ENCODE assay signal across 8 mouse cellular contexts in genomic region chr12:76752652-76753318, GRCm38 (mm10). TPM values are rescaled to one million over a fixed set of nuclear protein-coding genes. Genes with fewer than 3 reads are reported as not detected.
DNase-seq lines count a peak whose midpoint lies in the region; ATAC-seq and TF ChIP-seq lines count a peak whose summit lies in the region.

No protein-coding gene starts in this region.

- no peak for TF ChIP-seq POLR2A in brain, embryonic 14.5 days (IDR thresholded peaks at IDR 0.05; ENCODE audit: borderline replicate concordance, extremely low read depth, insufficient read depth, insufficient read length, poor library complexity, severe bottlenecking)

- H3K27me3 ChIP-seq in hindbrain, embryonic 10.5 days (ENCODE audit: insufficient read depth, poor library complexity, severe bottlenecking) = no peaks in the 10 kb centered on the region
- no peaks in the 10 kb centered on the region for H3K27me3 ChIP-seq in hindbrain, embryonic 12.5 days
- no peaks in the 10 kb centered on the region for H3K27me3 ChIP-seq in forebrain, embryonic 12.5 days
- no peaks in the 10 kb centered on the region for H3K27me3 ChIP-seq in neural tube, embryonic 12.5 days (replicated peaks)

- peak; percentile 55; the same call in 1 of the 2 replicates for TF ChIP-seq CTCF in brain, embryonic 14.5 days (IDR thresholded peaks at IDR 0.05; ENCODE audit: borderline replicate concordance, extremely low read depth, insufficient read depth, insufficient read length)

- peak; percentile 47 for DNase-seq in hindbrain, embryonic 10.5 days (ENCODE audit: low spot score)
- DNase-seq in brain, embryonic 14.5 days (ENCODE audit: low read depth) = peak; percentile 80
- peak; percentile 65 for DNase-seq in layer of hippocampus, adult 9-11 months
- no peak for DNase-seq in urinary bladder, postnatal 25 days (ENCODE audit: low spot score)

- no peak overlapping the region for H3K4me3 ChIP-seq in hindbrain, embryonic 10.5 days
- H3K4me3 ChIP-seq in hindbrain, embryonic 12.5 days = no peak overlapping the region
- no peak overlapping the region for H3K4me3 ChIP-seq in forebrain, embryonic 12.5 days (replicated peaks)
- no peak overlapping the region for H3K4me3 ChIP-seq in neural tube, embryonic 12.5 days

- no peak overlapping the region for H3K9ac ChIP-seq in hindbrain, embryonic 12.5 days
- H3K9ac ChIP-seq in forebrain, embryonic 12.5 days = no peak overlapping the region
- H3K9ac ChIP-seq in neural tube, embryonic 12.5 days = no peak overlapping the region

- 48% methylated on average over 14 of the region's 14 CpGs for WGBS in hindbrain, embryonic 10.5 days
- WGBS in hindbrain, embryonic 12.5 days = 46% methylated on average over 14 of the region's 14 CpGs
- WGBS in forebrain, embryonic 12.5 days = 42% methylated on average over 14 of the region's 14 CpGs
- 51% methylated on average over 13 of the region's 14 CpGs for whole genome bisulfite sequencing in neural tube, embryonic 12.5 days

- no peaks in the 10 kb centered on the region for H3K4me1 ChIP-seq in hindbrain, embryonic 10.5 days (replicated peaks)
- no peaks in the 10 kb centered on the region for H3K4me1 ChIP-seq in hindbrain, embryonic 12.5 days
- H3K4me1 ChIP-seq in forebrain, embryonic 12.5 days = no peaks in the 10 kb centered on the region
- no peaks in the 10 kb centered on the region for H3K4me1 ChIP-seq in neural tube, embryonic 12.5 days

- no peaks in the 10 kb centered on the region for H3K36me3 ChIP-seq in hindbrain, embryonic 10.5 days
- H3K36me3 ChIP-seq in hindbrain, embryonic 12.5 days = no peaks in the 10 kb centered on the region
- H3K36me3 ChIP-seq in forebrain, embryonic 12.5 days (replicated peaks) = no peaks in the 10 kb centered on the region
- no peaks in the 10 kb centered on the region for H3K36me3 ChIP-seq in neural tube, embryonic 12.5 days

- ATAC-seq in hindbrain, embryonic 12.5 days (ENCODE audit: low FRiP score) = no peak
- ATAC-seq in CD4-positive, CD25-positive, alpha-beta regulatory T cell, adult 4 months = peak; percentile 98
- no peak for ATAC-seq in forebrain, embryonic 12.5 days (ENCODE audit: low FRiP score)
- 0 out of 2 replicates have a peak, but pooled peaks have one; percentile 44 for ATAC-seq in neural tube, embryonic 12.5 days (ENCODE audit: low FRiP score, low read depth)

- H3K9me3 ChIP-seq in hindbrain, embryonic 10.5 days = 0 out of 2 replicates have a peak, but pooled peaks cover 4% of the 10 kb centered on the region
- H3K9me3 ChIP-seq in hindbrain, embryonic 12.5 days (replicated peaks) = no peaks in the 10 kb centered on the region
- no peaks in the 10 kb centered on the region for H3K9me3 ChIP-seq in forebrain, embryonic 12.5 days
- no peaks in the 10 kb centered on the region for H3K9me3 ChIP-seq in neural tube, embryonic 12.5 days

- H3K4me2 ChIP-seq in hindbrain, embryonic 12.5 days (replicated peaks) = no peak overlapping the region
- H3K4me2 ChIP-seq in forebrain, embryonic 12.5 days = peak overlapping the region; percentile 21; the same call in 1 of the 2 replicates
- no peak overlapping the region for H3K4me2 ChIP-seq in neural tube, embryonic 12.5 days (replicated peaks)

- H3K27ac ChIP-seq in hindbrain, embryonic 10.5 days = no peak overlapping the region
- H3K27ac ChIP-seq in hindbrain, embryonic 12.5 days = no peak overlapping the region
- H3K27ac ChIP-seq in forebrain, embryonic 12.5 days = no peak overlapping the region
- no peak overlapping the region for H3K27ac ChIP-seq in neural tube, embryonic 12.5 days

RNA-seq across cellular contexts. Expression of gene Churc1, which starts 12.6 kb away (rescaled TPM):
- 132 and 135 TPM in 2 replicates for polyA plus RNA-seq in hindbrain, embryonic 10.5 days (2016; fragmentation: Nextera tagmentation; extraction: Ambion mirVana)
- polyA plus RNA-seq in hindbrain, embryonic 12.5 days (2016; fragmentation: Nextera tagmentation; extraction: Ambion mirVana) = 79.4 and 91.1 TPM in 2 replicates
- polyA plus RNA-seq in CD4-positive, CD25-positive, alpha-beta regulatory T cell, adult 4 months (2017; shearing (Covaris generic)) = 100 to 1,000 TPM; 129 to 145 TPM
- polyA plus RNA-seq in brain, embryonic 14.5 days (2012; rRNA removed) = 61.9 and 63.6 TPM in 2 replicates
- 70.1 and 79.0 TPM in 2 replicates for polyA plus RNA-seq in forebrain, embryonic 12.5 days (2016; fragmentation: Nextera tagmentation; extraction: Ambion mirVana)
- 104 and 108 TPM in 2 replicates for polyA plus RNA-seq in neural tube, embryonic 12.5 days (2016; fragmentation: Nextera tagmentation; extraction: Ambion mirVana)

RNA-seq across cellular contexts. Expression of gene Fntb, which starts 12.6 kb away (rescaled TPM):
- 50.6 and 51.8 TPM in 2 replicates for polyA plus RNA-seq in hindbrain, embryonic 10.5 days (2016; fragmentation: Nextera tagmentation; extraction: Ambion mirVana)
- polyA plus RNA-seq in hindbrain, embryonic 12.5 days (2016; fragmentation: Nextera tagmentation; extraction: Ambion mirVana) = 37.0 and 38.7 TPM in 2 replicates
- 10 to 100 TPM; 28.8 to 30.3 TPM for polyA plus RNA-seq in CD4-positive, CD25-positive, alpha-beta regulatory T cell, adult 4 months (2017; shearing (Covaris generic))
- polyA plus RNA-seq in brain, embryonic 14.5 days (2012; rRNA removed) = 40.0 and 41.1 TPM in 2 replicates
- polyA plus RNA-seq in forebrain, embryonic 12.5 days (2016; fragmentation: Nextera tagmentation; extraction: Ambion mirVana) = 35.2 and 37.3 TPM in 2 replicates
- 38.1 and 39.0 TPM in 2 replicates for polyA plus RNA-seq in neural tube, embryonic 12.5 days (2016; fragmentation: Nextera tagmentation; extraction: Ambion mirVana)

RNA-seq across cellular contexts. Expression of gene Sptb, which starts 42.4 kb away (rescaled TPM):
- polyA plus RNA-seq in hindbrain, embryonic 10.5 days (2016; fragmentation: Nextera tagmentation; extraction: Ambion mirVana) = 4.8 TPM in 2 replicates
- 3.3 and 4.2 TPM in 2 replicates for polyA plus RNA-seq in hindbrain, embryonic 12.5 days (2016; fragmentation: Nextera tagmentation; extraction: Ambion mirVana)
- polyA plus RNA-seq in CD4-positive, CD25-positive, alpha-beta regulatory T cell, adult 4 months (2017; shearing (Covaris generic)) = under 1 TPM; 0.23 to 0.44 TPM
- 1.8 and 8.4 TPM in 2 replicates for polyA plus RNA-seq in brain, embryonic 14.5 days (2012; rRNA removed)
- 1.8 and 2.1 TPM in 2 replicates for polyA plus RNA-seq in forebrain, embryonic 12.5 days (2016; fragmentation: Nextera tagmentation; extraction: Ambion mirVana)
- 2.5 and 2.9 TPM in 2 replicates for polyA plus RNA-seq in neural tube, embryonic 12.5 days (2016; fragmentation: Nextera tagmentation; extraction: Ambion mirVana)

RNA-seq across cellular contexts. Expression of gene Gpx2, which starts 42.6 kb away (rescaled TPM):
- 0.49 TPM in 1 of 2 replicates, not detected in the other for polyA plus RNA-seq in hindbrain, embryonic 10.5 days (2016; fragmentation: Nextera tagmentation; extraction: Ambion mirVana)
- 0.38 and 0.44 TPM in 2 replicates for polyA plus RNA-seq in hindbrain, embryonic 12.5 days (2016; fragmentation: Nextera tagmentation; extraction: Ambion mirVana)
- not detected for polyA plus RNA-seq in CD4-positive, CD25-positive, alpha-beta regulatory T cell, adult 4 months (2017; shearing (Covaris generic))
- 0.15 and 0.22 TPM in 2 replicates for polyA plus RNA-seq in brain, embryonic 14.5 days (2012; rRNA removed)
- polyA plus RNA-seq in forebrain, embryonic 12.5 days (2016; fragmentation: Nextera tagmentation; extraction: Ambion mirVana) = 0.33 and 1.2 TPM in 2 replicates
- polyA plus RNA-seq in neural tube, embryonic 12.5 days (2016; fragmentation: Nextera tagmentation; extraction: Ambion mirVana) = not detected in 2 replicates

Comparison
In these comparisons a context has a peak if more than half of its experiments do, and no peak if none do; other contexts are left out.
1. ATAC-seq: peak in CD4-positive, CD25-positive, alpha-beta regulatory T cell, adult 4 months (single experiment) and neural tube, embryonic 12.5 days (single experiment); none in hindbrain, embryonic 12.5 days (single experiment) and forebrain, embryonic 12.5 days (single experiment).